Mouse (Mus musculus): ENCODE data around the gene Med28.

Med28 gene

DNA sequence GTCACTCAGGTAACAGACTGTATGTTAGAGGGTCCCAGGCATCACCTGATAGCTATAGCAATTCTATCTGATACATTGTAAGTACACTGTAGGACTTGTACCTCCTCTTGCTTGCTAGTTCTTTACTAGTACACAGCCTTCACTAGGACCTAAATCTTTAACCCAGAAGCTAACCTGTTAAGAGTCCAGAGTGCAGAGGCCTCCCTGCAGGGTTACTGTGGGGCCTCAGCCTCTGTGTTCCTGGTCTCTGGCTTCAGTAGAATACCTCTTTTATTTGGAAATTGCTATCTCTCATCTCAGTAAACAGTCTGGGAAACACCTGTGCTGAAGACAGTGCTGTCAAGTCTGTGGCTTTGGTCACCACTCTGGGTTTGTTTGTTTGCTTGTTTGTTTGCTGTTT is 24.0 kb upstream of the Med28 start:
- CTCF ChIA-PET: no interaction called here
- POLR2A ChIA-PET: interaction anchor here in 3 of 4 experiments (0.7 to 16.9 kb wide), 19 partner anchors 7 to 360 kb away, joined by 3 to 249 read pairs (median 7); partner anchors contain the start of genes Ncapg (in 3 of the 3) and Qdpr (in 2 of the 3)

DNA sequence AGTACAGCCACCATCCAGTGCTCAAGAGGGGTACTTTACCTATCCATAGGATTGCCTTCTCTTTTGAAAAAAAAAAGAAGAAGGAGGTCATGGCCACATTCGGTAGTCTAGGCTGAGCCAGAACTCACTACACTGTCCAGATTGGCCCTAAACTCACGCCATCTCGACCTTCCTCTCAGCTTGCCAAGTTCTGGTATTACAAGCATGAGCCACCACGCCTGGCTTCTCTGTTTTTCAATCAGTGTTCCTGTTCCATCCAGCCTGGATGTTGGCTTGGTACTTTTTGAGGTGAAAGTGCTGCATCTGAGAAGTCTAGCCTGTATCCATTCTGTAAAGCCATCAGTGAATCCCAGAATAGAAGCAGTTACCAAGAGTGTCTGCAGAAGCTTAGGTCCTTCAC is 23.6 kb upstream of the Med28 start:
- ChIA-PET POLR2A (interaction anchor here in 3 of 4 experiments (0.8 to 16.9 kb wide), 15 partner anchors 9 to 174 kb away, joined by 3 to 249 read pairs (median 15); partner anchors contain the start of genes Ncapg (in 3 of the 3) and Qdpr (in 2 of the 3)), CTCF (no interaction called here)

DNA sequence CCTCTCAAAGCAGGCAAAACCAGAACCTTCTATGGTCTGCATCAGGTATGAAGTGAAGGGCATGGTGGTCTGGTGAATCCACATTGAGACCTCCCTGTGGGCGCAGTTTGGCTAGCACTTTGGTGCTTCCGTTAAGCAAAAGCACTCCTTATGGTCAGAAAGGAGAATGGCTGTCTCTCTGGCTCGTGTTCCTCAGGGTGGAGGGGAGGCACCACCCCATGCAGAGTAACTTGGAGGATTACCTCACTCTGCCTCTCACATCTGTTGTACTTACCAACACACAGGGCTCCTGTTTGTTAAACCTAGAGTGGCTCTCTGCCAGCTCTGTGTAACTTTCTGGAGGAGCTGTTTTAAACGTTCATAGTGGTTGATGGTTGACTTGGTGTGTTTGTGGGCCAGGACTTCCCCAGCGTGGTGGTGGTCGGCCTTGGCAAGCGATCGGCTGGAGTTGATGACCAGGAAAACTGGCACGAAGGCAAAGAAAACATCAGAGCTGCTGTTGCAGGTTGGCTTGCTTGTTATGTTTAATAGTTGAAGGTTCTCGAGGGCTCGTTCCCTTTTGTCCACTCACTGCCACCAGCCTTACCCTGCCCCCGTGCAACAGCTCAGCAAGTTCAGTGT is 23.0 kb upstream of the Med28 start:
- ChIA-PET POLR2A (interaction anchor here in 2 of 4 experiments (1.8 to 16.9 kb wide), 9 partner anchors 8 to 173 kb away, joined by 7 to 249 read pairs (median 15); partner anchors contain the start of genes Ncapg (in 2 of the 2) and Qdpr (in 2 of the 2)), CTCF (no interaction called here)

DNA sequence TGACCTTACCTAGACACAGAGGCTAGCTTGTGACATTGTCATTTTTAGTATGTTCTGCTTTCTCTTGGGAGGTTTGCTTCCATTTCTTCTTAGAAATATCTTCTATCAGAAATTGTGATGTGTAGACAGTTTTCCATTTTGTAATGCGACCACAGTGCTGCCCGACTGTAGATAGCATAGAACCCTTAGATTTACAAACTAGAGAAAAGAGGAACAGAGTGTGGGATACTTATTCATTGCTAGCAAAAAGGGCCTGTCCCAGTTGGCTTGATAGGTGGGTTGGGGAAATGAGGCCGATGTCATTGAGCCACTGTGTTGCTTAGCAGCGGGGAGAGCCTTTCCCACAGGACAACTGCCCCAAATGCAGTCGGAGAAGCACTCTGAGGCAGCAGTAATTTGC is 22.5 kb upstream of the Med28 start:
- ChIA-PET POLR2A (interaction anchor here in 2 of 4 experiments (2.0 to 16.9 kb wide), 6 partner anchors 16 to 173 kb away, joined by 9 to 249 read pairs (median 15); partner anchors contain the start of genes Ncapg (in 2 of the 2) and Qdpr (in 1 of the 2)), CTCF (no interaction called here)

DNA sequence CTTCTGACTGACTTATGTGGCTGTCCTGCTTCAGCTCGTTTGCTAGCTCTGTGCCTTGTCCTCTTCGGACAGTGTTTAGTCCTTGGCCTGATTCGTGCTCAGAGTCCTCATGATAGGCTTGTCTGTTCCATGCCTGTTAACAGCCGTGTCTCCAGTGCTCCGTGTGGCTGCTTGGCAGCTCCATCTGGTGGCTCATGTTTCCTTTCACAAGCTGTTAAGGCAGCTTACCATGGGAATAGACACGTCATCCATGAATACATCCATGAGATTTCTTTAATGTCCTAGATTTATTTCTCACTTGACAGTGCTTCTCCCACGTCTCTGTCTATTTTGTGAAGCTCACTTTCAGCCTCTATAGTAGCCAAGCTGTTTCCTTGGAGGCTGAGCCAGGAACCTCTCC is 10.0 kb upstream of the Med28 start:
- ChIA-PET CTCF (no interaction called here), POLR2A (interaction anchor here in 3 of 4 experiments (0.9 to 13.6 kb wide), 8 partner anchors 8 to 160 kb away, joined by 3 to 249 read pairs (median 4); partner anchors contain the start of genes Lap3 (in 2 of the 3) and Ncapg (in 1 of the 3))

DNA sequence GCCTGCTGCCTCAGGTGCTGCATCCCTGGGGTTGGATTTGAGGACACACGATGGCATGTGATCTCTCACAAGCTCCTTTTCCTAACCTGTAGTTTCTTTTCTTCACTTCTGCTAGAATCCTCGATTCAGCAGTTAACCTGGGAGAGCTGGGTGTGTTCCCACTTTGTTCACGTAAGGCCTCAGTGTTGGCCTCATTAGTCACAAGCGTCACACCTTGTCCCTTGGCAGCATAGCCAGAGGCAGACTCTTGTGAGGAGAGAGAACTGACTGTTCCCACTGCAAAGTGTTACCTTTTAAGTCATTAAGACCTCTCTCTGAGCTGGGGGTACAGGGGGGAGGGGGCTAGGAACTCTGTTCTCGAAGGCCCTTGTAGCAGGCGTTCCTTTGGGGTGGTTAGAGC is 7.1 kb upstream of the Med28 start:
- ChIA-PET CTCF (interaction anchor here in 1 of 4 experiments (1.3 kb wide), 1 partner anchor 21 kb away, joined by 3 read pairs; no protein-coding TSS in a partner anchor), POLR2A (interaction anchor here in 3 of 4 experiments (0.6 to 13.6 kb wide), 6 partner anchors 9 to 116 kb away, joined by 3 to 249 read pairs (median 4); partner anchors contain the start of genes Lap3 (in 1 of the 3) and Qdpr (in 1 of the 3))

DNA sequence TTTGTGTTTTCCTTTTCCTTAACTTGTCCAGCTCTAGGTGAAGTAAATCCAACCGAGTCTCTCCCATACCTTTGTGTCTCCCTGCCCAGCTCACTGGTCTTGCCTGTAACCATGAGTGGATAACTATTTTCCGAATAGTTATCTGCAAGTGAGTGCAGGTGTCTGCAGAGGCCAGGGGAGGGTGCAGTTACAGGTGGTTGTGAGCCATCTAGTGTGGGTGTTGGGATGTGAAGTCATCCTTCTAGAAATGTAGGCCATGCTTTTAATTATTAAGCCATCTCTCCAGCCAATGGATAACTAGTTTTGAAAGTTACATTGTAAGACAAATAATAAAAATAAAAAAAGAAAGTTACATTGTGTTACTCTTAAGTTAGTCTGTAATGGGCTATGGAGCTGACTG is 6.5 kb upstream of the Med28 start:
- CTCF ChIA-PET: interaction anchor here in 1 of 4 experiments (1.3 kb wide), 1 partner anchor 21 kb away, joined by 3 read pairs; no protein-coding TSS in a partner anchor

DNA sequence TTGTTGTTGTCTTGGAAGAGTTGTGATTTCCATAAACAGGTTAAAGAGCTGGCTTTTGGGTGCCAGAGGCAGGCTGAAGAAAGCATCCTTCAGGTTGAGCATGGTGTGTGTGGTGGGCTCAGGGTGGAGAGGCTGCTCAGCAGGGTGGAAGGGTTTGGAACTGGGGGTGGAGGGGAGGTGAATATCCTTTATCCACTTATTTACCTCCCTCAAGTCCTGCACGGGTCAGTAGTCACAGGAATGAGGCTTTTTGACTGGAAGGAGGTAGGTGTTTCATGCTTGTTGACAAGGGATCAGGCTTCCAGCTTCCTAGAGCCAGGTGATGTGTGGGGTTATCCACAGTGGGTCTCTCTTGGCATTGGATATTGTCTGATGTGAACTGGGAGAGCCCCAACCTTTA is 5.4 kb upstream of the Med28 start:
- ChIA-PET POLR2A (interaction anchor here in 1 of 4 experiments (0.9 to 13.6 kb wide), 6 partner anchors 12 to 169 kb away, joined by 3 to 249 read pairs (median 6); partner anchors contain the start of genes Lap3 and Ncapg), CTCF (no interaction called here)

More for the DNA sequence above, 6.5 kb upstream of the Med28 start:
- POLR2A ChIA-PET: interaction anchor here in 3 of 4 experiments (0.7 to 13.6 kb wide), 6 partner anchors 16 to 156 kb away, joined by 3 to 249 read pairs (median 8); partner anchors contain the start of genes Lap3 (in 1 of the 3), Ncapg (in 1 of the 3) and Qdpr (in 1 of the 3)

DNA sequence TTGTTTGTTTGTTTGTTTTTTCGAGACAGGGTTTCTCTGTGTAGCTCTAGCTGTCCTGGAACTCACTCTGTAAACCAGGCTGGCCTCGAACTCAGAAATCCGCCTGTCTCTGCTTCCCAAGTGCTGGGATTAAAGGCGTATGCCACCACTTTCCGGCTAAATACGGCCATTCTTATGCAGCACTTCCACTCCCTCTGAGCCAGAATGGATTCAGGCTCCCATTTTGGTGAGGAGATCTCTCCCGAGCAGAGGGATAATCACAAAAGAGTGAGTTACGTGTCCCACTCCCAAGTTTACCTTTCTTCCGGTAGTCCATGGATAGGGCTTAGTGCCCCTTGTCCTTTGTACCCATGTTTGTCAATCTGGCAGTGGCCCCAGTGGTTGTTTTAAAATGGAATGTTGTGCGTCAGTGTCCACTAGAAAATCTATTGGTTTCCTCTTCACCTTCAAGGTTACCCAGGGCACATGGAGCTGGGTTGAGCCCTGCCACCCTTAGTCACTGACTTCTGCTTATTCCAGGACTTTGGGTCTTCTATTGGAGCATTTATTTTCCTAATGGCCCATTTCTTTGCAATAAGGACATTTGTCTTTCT is 4.8 kb upstream of the Med28 start:
- ChIA-PET POLR2A (interaction anchor here in 2 of 4 experiments (1.2 to 13.6 kb wide), 7 partner anchors 10 to 155 kb away, joined by 3 to 249 read pairs (median 6); partner anchors contain the start of genes Ncapg (in 2 of the 2) and Lap3 (in 1 of the 2)), CTCF (interaction anchor here in 2 of 4 experiments (0.6 to 1.5 kb wide), 2 partner anchors 17 to 19 kb away, joined by 5 read pairs; no protein-coding TSS in a partner anchor)

DNA sequence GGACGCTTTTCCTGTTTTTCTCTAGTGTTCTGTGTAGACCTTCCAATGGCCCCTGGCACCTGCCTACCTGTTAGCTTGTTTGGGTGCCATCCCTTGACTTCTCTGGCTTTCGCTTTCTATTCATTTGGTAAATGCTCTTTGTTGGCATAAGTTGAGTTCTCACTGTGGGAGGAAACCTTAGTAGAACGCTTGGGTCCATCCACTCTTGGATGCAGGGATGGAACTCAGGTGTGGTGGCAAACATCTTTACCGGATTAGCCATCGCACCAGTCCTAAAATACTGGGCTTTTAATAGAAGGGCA is 731 bp downstream of the Med28 start:
- POLR2A ChIA-PET: interaction anchor here in 2 of 4 experiments (0.6 to 1.8 kb wide), 5 partner anchors 8 to 28 kb away, joined by 4 to 6 read pairs (median 4); no protein-coding TSS in a partner anchor
- CTCF ChIA-PET: no interaction called here

DNA sequence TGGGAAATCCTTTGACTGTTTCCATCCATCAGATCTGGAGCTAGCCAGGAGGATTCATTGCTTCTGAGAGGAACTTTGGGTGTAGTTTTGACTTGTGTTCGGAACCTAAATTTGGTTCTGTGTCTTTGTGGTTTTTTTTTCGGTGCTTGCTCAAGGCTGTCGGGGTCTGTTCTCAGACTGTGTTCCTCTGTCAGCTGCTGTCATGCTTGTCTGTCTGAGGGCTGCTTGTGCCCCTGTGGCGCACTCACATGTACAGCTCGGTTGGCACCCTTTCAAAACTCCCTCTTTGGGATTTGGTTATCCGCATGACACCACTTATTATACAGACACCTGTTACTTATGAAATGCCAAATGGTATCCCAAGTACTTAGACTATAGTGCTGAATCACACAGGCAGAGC is 1.6 kb downstream of the Med28 start:
- POLR2A ChIA-PET: interaction anchor here in 3 of 4 experiments (0.5 to 2.1 kb wide), 16 partner anchors 9 to 148 kb away, joined by 3 to 8 read pairs (median 4); partner anchors contain the start of genes Ncapg (in 1 of the 3) and Qdpr (in 1 of the 3)
- CTCF ChIA-PET: interaction anchor here in 1 of 4 experiments (0.9 kb wide), 1 partner anchor 12 kb away, joined by 7 read pairs; no protein-coding TSS in a partner anchor

DNA sequence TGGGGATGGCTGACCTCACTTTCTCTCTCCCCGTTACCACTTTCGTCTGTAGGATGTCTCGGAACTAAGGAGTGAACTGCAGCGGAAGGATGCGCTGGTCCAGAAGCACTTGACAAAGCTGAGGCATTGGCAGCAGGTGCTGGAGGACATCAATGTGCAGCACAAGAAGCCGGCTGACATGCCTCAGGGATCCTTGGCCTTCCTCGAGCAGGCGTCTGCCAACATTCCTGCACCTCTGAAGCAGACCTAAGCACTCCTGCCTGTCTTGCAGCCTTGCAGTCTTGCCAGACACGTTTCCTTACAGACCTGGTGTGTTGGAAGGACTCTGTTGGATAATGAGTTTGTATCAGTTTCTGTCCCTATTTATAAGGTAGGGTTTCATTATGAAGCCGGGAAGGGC is 5.1 kb downstream of the Med28 start:
- ChIA-PET CTCF (no interaction called here), POLR2A (interaction anchor here in 2 of 4 experiments (0.7 to 3.2 kb wide), 8 partner anchors 17 to 145 kb away, joined by 3 to 15 read pairs (median 5); partner anchors contain the start of genes Ncapg (in 2 of the 2) and Fam184b (in 1 of the 2))

DNA sequence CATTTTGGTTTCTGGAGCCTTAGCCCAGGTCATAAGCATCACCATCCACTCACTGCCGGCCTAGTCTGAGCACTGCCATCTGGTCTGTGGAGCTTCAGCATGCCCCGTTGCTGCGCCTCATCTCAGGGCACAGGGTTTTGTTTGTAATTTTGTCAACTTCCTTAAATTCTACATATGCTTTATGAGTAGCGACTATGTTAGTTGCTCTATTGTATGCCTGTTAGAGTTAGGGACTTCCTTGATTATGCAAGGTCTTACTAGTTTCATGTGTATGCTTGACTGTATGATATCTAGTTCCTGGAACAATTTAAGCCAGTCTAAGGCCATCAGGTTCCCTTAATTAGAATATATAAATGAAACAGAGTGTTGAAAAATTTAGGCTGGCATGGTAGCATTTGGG is 6.3 kb downstream of the Med28 start:
- CTCF ChIA-PET: no interaction called here

DNA sequence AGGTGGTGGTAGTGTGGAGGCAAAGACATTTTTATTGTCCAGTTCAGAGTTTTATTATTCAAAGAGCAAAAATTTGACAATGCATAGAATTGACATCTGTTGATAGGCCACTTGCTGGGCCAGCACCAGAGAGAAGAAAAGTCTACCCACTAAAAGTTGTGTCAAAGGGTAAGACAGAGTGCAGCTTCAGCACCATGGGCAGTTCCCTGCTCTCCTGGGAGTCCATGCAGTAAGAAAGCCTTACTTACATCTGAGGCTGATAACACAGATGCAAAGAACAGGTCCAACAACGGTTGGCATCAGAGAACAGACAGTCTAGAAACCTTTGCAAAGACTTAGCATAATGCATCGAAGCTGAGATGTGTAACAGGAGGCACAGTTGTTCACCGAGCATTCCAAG is 9.7 kb downstream of the Med28 start:
- ChIA-PET POLR2A (interaction anchor here in 3 of 4 experiments (0.6 to 7.3 kb wide), 10 partner anchors 8 to 143 kb away, joined by 3 to 47 read pairs (median 4); partner anchors contain the start of genes Ncapg (in 1 of the 3) and Qdpr (in 1 of the 3)), CTCF (no interaction called here)

More for the DNA sequence above, 6.3 kb downstream of the Med28 start:
- POLR2A ChIA-PET: interaction anchor here in 3 of 4 experiments (0.7 to 3.2 kb wide), 14 partner anchors 9 to 144 kb away, joined by 3 to 15 read pairs (median 4); partner anchors contain the start of genes Ncapg (in 2 of the 3), Fam184b (in 1 of the 3) and Qdpr (in 1 of the 3)

DNA sequence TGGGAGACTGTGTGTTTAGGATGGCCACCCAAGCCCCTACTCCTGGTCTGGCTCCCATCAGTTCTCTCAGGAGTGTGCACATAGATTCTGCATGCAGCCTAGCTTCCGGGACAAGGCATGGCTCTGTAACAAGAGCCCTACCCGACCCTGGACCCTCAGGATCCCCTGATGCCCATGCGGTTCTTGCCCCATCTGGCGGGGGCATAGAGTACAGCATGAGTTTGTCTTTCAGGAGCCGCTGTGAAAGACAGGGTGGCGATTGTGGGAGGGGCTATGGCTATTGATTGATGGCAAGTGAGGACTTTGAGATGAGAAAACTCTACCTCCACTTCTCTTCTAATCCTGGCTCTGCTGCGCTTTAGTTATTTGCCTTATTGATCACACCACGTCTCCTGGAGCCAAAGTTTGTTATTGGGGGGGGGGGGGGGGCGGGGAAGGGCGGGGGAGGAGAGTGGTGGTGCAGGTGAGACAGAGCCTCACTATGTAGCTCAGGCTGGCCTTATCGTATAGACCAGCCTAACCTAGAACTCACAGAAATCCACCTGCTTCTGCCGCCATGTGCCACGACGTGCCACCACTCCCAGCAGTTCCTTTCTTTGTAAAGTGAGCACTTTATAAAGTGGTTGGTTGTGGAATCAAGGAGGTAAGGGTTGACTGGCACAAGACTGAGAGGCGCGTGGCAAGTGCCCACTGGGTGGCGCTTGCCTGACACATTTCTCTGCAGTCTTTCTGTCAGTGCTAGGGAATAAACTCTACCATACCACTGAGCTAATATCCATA is 14.5 kb downstream of the Med28 start:
- POLR2A ChIA-PET: interaction anchor here in 3 of 4 experiments (0.5 to 7.3 kb wide), 28 partner anchors 9 to 1781 kb away, joined by 3 to 47 read pairs (median 4); partner anchors contain the start of genes Ncapg (in 3 of the 3), Qdpr (in 2 of the 3), Fam184b (in 1 of the 3) and Lap3 (in 1 of the 3)
- CTCF ChIA-PET: interaction anchor here (0.5 to 2.4 kb wide), 35 partner anchors 13 to 1250 kb away, joined by 3 to 15 read pairs (median 5); partner anchors contain the start of genes Ncapg (in 3 of the 4) and Qdpr (in 2 of the 4)

DNA sequence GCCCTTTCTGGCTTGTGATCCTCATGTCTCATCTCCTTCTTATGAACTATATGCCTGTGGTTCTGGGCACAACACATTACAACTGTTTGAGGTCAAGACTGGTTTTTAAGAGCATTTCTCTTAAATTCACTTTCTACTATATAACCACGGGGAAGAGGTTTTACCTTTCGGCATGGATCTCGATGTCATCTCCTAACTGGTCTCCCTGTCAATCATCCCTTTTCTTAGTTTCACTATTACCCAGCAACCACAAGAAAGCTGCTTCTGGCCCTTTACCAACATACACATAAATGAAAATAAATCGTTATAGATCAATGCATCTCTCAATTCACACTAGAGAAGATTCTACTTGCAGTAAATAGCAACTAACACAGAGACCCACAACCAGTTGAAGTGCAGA is 15.1 kb downstream of the Med28 start:
- POLR2A ChIA-PET: interaction anchor here in 3 of 4 experiments (0.6 to 7.3 kb wide), 14 partner anchors 9 to 1781 kb away, joined by 3 to 47 read pairs (median 4); partner anchors contain the start of genes Ncapg (in 2 of the 3) and Qdpr (in 1 of the 3)
- CTCF ChIA-PET: interaction anchor here (0.5 to 2.4 kb wide), 21 partner anchors 13 to 871 kb away, joined by 3 to 15 read pairs (median 5); partner anchors contain the start of gene Ncapg (in 3 of the 4)

DNA sequence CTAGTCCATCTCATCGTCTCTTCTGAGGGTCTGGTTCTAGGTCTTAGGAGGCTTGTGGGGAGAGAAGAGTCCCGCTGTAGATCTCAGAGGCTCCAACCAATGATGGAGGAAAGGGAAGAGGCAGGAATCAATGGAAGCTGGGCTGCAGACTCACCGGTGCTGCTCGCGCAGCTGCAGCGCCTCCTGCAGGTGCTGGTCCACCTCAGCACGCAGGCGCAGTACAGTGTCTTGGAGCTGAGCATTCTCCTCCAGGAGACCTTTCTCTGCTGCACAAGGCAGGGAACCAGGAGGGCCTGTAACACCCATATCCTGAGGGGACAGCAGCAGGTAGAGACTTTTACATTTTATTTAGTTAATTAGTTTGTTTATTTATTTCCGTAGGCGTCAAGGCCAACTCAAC is 19.5 kb downstream of the Med28 start:
- ChIA-PET POLR2A (interaction anchor here in 3 of 4 experiments (0.8 to 1.4 kb wide), 7 partner anchors 12 to 131 kb away, joined by 3 to 20 read pairs (median 3); partner anchors contain the start of gene Ncapg (in 2 of the 3)), CTCF (interaction anchor here in 2 of 4 experiments (0.5 to 1.3 kb wide), 9 partner anchors 8 to 318 kb away, joined by 3 to 9 read pairs (median 5); partner anchors contain the start of genes Fam184b (in 1 of the 2), Lcorl (in 1 of the 2), Ncapg (in 1 of the 2) and Qdpr (in 1 of the 2))

Measured in embryonic stem cell, embryonic (primary cell).